Mouse (Mus musculus): ENCODE measurements around the gene Mapk6. TPM values are rescaled to one million over a fixed set of nuclear protein-coding genes. Genes with fewer than 3 reads are reported as not detected.
"Not testable (repeated sequence)": the region's sequence is repeated elsewhere in the genome, so short reads cannot be mapped to it uniquely, and the experiment has no call there.

Mapk6 gene
- total RNA-seq, 2 experiments from 2014 or later, result 4.9 to 11.7 TPM

- ATAC-seq (replicated peaks; ENCODE audit: low FRiP score, poor library complexity, severe bottlenecking), result no peak
Observed at GRCm38 (mm10) chr9:75393251-75393650, 16.6 kb downstream of the Mapk6 start.

GRCm38 (mm10) chr9:75385218-75385974 is 24.4 kb downstream of the Mapk6 start:
- ATAC-seq (replicated peaks; ENCODE audit: low FRiP score, poor library complexity, severe bottlenecking), result no peak

GRCm38 (mm10) chr9:75384337-75384962 is 25.4 kb downstream of the Mapk6 start:
- ATAC-seq (replicated peaks; ENCODE audit: low FRiP score, poor library complexity, severe bottlenecking), result no peak

- no peak for ATAC-seq (replicated peaks; ENCODE audit: low FRiP score, poor library complexity, severe bottlenecking)
Observed at GRCm38 (mm10) chr9:75383785-75384184, 26.0 kb downstream of the Mapk6 start.

GRCm38 (mm10) chr9:75382825-75383224 is 27.0 kb downstream of the Mapk6 start:
- no peak for ATAC-seq (replicated peaks; ENCODE audit: low FRiP score, poor library complexity, severe bottlenecking)

DNA sequence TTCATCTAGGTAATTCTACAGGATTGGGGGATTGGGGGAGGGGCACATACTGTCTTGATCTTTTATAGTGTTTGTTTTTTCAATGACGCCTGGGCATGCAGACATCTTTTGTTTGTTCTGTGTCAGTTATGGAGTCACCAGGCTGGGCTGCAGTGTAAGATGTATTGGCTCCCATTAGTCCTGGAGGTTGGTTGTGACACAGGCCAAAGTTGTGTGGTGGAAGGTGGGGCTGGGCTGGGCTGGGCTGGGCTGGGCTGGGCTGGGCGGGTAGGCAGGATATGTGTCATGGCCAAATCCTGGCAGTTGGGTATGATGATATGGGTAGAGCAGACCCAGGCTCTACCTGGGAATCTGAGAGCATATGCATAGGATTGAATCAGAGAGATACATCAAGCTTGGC is 31.0 kb downstream of the Mapk6 start:
- ATAC-seq (replicated peaks; ENCODE audit: low FRiP score, poor library complexity, severe bottlenecking), result no peak

DNA sequence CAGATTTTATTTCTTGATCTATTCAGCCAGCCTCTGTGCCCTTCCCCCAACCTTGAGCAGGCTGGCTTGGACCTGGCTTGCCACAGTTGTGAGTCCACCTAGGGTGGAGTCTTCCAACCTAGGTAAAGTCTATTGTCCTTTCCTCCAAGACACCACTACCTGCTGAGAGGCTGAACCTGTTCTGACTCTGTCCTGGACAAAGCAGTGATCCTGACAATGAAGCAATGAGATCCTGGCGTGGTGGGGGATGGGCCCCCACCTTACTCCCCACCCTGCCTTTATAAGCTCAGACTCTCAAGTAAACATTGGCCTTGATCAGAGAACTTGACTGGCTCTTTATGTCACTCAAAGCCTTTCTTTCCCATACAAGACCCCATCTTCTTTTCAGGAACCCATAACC is 33.4 kb downstream of the Mapk6 start:
- no peak for ATAC-seq (replicated peaks; ENCODE audit: low FRiP score, poor library complexity, severe bottlenecking)

DNA sequence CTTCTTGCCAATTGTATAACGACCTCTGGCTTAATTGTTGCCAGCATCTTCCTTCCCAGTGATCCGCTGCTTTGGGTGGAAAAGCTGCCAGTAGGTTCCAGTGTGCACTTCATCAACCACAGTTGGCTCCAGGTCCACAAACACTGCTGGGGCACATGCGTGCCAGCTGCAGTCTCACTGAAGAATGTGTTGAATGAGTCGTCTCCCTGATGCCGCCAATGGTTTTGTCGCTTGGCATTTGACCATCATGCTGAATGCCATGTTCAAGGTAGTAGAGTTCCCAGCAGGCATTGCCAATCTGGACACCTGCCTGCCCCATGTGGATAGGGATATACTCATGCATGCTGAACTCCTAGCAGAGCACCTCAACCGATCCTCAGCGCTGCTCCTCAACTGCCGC is 34.2 kb downstream of the Mapk6 start:
- no peak for ATAC-seq (replicated peaks; ENCODE audit: low FRiP score, poor library complexity, severe bottlenecking)

GRCm38 (mm10) chr9:75368779-75369178 is 41.0 kb downstream of the Mapk6 start:
- no peak for ATAC-seq (replicated peaks; ENCODE audit: low FRiP score, poor library complexity, severe bottlenecking)

DNA sequence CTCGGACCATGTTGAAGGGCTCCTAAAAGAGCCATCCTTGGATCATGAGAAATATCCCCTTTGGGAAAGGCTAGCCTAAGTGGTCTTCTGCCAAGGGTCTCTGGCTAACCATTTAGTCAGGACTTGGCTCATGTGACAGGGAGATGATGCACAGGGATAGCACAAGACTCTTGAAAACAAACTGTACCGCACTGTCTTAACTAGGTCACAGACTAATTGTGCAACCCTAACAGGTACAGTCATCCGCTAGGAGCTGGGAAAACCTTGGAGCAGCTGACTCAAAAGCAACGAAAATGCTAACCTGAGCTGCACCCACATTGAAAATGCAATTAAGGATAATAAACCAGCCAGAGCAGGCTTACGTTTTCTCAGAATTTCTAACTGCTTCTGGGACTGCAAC is 43.6 kb downstream of the Mapk6 start:
- no peak for ATAC-seq (replicated peaks; ENCODE audit: low FRiP score, poor library complexity, severe bottlenecking)

DNA sequence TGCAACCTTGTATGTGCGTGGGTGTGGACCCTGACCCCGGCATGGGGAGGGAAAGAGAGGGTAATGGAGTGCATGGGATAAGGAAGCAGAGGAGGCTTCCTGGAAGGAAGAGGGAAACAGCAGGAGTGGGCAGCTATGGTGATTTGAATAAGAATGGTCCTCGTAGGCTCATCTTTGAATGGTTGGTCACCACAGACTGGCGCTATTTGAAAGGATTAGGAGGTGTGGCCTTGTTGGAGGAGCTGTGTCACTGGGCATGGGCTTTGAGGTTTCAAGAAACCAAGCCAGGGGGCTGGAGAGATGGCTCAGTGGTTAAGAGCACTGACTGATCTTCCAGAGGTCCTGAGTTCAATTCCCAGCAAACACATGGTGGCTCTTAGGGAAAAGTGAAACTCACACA is 44.6 kb downstream of the Mapk6 start:
- ATAC-seq (replicated peaks; ENCODE audit: low FRiP score, poor library complexity, severe bottlenecking), result no peak

DNA sequence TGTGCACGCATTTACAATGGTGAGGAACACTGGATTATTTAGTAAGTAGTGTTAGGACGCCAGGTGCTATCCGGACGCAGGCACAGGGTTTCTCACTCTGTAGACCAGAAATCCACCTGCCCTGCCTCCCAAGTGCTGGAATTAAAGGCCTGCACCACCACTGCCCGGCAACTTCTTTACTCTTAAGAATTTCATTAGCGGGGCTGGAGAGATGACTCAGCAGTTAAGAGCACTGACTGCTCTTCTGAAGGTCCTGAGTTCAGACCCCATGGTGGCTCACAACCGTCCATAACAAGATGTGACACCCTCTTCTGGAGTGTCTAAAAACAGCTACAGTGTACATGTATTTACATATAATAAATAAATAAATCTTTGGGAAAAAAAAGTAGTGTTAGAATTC is 46.1 kb downstream of the Mapk6 start:
- ATAC-seq (replicated peaks; ENCODE audit: low FRiP score, poor library complexity, severe bottlenecking), result not testable (repeated sequence)

- ATAC-seq (replicated peaks; ENCODE audit: low FRiP score, poor library complexity, severe bottlenecking), result no peak
Observed at GRCm38 (mm10) chr9:75363001-75363400, 46.8 kb downstream of the Mapk6 start.

GRCm38 (mm10) chr9:75362201-75362600 is 47.6 kb downstream of the Mapk6 start:
- ATAC-seq (replicated peaks; ENCODE audit: low FRiP score, poor library complexity, severe bottlenecking), result no peak

DNA sequence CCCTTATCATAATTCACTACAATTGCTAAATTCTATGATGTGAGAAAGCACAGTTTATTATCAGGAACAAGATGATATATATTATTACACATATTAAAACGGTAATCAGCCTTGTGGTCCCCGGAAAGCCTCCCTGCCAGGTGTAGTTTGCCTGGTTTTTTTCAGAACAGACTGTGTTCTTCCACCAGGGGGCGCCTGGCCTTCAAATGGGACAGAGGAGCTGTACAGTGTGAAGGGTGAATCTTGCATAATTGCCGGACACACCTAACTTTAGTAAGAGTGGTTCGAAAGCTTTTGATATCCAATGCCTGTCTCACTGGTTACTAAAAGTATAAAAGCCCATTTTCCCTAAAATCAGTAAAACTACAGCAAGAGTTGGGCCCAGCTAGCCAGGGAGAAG is 48.1 kb downstream of the Mapk6 start:
- ATAC-seq (replicated peaks; ENCODE audit: low FRiP score, poor library complexity, severe bottlenecking), result peak; percentile 83

DNA sequence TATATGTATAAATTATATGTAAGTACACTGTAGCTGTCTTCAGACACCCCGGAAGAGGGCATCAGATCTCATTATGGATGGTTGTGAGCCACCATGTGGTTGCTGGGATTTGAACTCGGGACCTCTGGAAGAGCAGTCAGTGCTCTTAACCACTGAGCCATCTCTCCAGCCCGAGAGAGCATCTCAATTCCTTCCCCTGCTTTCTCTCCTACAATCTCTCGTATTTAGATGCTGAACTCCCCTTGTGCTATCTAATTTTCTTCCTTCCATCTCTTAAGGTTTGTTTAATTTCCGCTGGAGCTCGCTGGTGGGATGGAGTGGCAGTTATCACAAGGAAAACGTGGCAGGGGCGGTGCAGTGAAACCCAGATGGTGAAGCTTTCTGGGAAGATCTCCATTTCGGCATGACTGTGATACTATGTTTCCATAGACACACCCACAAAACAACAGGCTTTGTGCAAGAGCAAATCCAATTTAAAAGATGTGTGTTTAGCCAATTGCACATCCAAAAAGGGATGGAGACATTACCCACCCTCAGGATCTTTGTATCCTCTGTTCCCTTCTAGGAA is 52.6 kb downstream of the Mapk6 start:
- no peak for ATAC-seq (replicated peaks; ENCODE audit: low FRiP score, poor library complexity, severe bottlenecking)

- ATAC-seq (replicated peaks; ENCODE audit: low FRiP score, poor library complexity, severe bottlenecking), result no peak
Observed at GRCm38 (mm10) chr9:75355783-75356182, 54.0 kb downstream of the Mapk6 start.

- no peak for ATAC-seq (replicated peaks; ENCODE audit: low FRiP score, poor library complexity, severe bottlenecking)
Observed at GRCm38 (mm10) chr9:75353094-75353493, 56.7 kb downstream of the Mapk6 start.

DNA sequence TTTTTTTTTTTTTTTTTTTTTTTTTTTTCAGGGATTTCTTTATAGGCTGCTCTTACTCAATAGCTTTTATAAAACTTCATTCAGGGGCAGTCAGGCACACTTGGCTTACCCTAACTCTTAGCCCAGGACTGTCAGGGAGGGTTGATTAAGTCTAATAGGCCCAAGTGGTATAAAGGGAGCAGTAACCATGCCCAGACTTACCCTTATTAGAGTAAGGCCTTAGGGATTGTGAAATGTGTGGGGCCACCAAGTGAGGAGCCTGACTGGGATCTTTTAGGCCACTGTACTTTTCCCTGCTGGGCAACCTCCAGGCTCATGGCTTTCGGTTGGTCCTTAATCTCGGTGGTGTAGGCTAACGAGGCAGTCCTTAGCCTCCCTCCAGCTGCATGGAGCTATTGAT is 61.2 kb downstream of the Mapk6 start:
- ATAC-seq (replicated peaks; ENCODE audit: low FRiP score, poor library complexity, severe bottlenecking), result no peak

DNA sequence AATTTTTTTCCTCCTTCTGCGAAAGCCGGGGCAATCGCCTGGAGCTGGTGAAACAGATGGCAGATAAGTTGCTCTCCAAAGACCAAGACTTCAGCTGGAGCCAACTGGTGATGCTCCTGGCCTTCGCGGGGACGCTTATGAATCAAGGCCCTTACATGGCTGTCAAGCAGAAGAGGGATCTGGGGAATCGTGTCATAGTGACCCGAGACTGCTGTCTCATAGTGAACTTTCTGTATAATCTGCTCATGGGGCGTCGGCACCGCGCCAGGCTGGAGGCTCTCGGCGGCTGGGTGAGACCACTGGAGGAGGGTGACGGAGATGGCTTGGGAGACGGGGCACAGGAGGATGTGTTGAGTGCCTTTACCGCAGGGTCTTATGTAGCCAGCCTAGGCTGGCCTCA is 61.7 kb downstream of the Mapk6 start:
- no peak for ATAC-seq (replicated peaks; ENCODE audit: low FRiP score, poor library complexity, severe bottlenecking)

DNA sequence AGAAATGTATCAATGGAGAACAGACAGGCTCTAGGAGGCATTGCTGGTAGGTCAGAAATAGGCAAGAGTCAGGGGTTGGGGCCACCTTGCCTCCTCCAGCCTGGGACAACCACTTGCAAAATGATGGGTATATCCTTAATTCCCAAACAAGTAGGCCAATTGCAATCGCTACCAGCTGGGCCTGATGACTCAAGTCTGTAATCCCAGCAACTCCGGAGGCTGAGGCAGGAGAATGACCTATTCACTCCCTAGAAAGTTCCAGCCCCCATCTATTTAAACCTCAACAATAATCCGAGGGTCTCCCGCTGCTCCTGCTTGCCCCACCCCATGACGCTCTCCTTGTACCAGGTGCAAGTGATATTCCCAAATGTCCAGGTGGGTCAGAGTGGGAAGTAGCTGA is 62.3 kb downstream of the Mapk6 start, which contains the start of gene Bcl2l10:
Bcl2l10 (plus strand) TSS at position 301 of the 400 bp plus-strand sequence.
- ATAC-seq (replicated peaks; ENCODE audit: low FRiP score, poor library complexity, severe bottlenecking), result no peak
